Mouse (Mus musculus) common myeloid progenitor, adult 5-6 weeks (primary cell): ENCODE measurements at regions not wholly inside any gene's neighbourhood (a gene's known extent, or its start where the extent isn't known, plus 50 kb on each side); places are given as distances from the start of the nearest gene placed in this dataset.

Experiments
- ATAC-seq: replicated peaks from 2 replicates; pipeline ENCODE4 v1.8.0; 2016; ENCODE audit warnings: low read depth, mild to moderate bottlenecking, moderate TSS enrichment, inconsistent platforms; ENCODE audit not compliant: poor library complexity, severe bottlenecking

DNA sequence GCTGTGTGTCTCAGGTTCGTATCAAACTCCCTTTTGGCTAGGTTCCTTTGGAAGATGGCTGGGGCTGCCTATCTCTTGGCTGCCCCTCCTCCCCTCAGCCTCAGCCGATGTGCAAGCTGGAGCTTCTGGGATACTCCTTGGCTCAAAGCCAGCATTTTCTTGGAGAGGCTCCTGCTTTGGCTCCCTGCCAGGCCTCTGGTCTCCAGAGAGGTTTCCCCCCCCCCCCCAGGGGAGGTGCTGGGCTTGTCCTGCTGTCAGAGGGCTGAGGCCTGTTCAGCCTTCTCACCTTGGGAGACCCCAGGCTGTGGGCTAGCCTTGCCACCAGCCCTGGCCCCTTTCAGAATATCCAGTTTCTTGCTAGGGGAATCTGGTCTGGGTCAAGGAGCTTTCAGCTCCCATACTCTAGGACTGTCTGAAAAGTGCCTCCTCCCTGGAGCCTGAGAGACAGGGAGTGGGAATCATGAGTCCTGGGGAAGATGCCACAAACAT lies 54.1 kb upstream of the Polg start:
- ATAC-seq, result no peak

- ATAC-seq, result no peak
Observed at GRCm38 (mm10) chr7:79518928-79519327, 52.8 kb upstream of the Polg start.

- no peak for ATAC-seq
Observed at GRCm38 (mm10) chr7:79517581-79518337, 51.6 kb upstream of the Polg start.

DNA sequence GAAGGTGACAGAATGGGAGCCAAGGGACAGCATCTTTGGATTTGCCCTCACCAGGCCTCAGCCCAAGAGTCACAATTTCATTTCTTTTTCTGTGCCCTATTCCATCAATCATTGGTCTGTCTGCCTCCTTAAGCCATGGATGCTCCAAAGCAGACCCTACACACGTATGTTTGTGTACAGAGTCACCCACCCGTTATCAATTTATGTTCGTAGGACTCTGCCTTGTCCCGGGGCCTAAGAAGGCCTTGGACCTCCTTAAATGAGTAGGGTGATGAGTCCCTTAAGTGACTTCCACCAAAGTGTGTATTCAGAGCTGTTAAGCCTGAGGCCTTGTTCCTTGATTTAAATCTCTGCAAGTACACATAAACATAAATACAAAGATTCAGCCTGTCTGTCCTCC lies 50.1 kb upstream of the Polg start:
- no peak for ATAC-seq
